Mouse (Mus musculus): ENCODE measurements at regions not wholly inside any gene's neighbourhood (a gene's known extent, or its start where the extent isn't known, plus 50 kb on each side); places are given as distances from the start of the nearest gene placed in this dataset.

DNA sequence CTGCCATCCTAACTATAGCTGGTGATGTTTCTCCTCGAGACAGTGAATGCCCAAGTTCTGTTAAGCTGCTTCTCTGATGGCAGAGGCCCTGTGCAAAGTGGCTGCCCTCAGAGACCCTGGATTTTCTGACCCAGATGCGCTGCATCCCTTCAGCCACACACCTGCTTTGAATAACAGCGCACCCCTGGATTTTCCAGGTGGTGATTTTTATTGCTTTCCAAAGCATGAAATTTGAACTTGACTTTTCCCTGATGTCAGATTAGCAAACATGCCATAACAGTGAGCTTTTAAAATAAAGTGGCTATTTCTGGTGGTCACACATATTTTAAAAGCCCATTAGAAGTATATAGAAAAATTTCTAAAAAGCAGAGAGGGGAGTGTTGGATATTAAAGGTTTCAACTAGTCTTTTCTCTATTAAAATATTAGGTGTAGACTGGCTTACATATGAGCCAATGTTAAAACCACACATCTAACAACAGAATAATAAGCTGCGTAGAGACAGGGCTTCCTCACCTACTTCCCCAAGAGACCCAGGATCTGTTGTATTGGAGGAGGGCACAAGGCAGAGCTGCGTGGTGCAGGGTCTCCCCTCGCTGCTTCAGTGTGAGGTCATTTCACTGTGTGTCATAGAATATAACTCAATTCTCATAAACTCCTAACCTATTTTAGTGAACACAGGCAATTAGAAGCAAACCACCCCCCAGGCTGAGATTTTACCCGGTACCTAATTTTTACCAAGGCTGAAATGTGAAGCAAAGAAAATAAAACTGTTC lies 280.3 kb downstream of the Ccdc91 start:
- no peak for DNase-seq

DNA sequence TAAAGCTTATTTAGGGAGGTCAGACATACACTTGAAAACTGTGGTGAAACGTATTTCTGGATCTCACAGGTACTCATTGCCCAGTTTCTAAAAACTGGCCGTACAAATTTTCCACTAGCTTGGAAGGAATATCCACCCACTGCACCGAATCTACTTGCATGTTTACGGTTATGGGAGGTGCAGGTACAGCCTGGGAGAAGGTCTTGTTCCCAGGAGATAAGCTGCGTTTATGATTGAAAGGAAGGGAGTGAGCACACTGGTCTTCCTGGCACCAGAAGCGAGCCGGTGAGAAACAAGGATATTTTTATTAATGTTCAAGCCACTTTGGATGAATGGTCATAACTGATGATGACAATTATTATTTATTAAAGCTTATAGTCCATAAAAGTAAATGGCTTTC lies 283.9 kb downstream of the Ccdc91 start:
- DNase-seq: no peak

GRCm38 (mm10) chr6:147760113-147760512 lies 284.5 kb downstream of the Ccdc91 start:
- peak; percentile 29 for DNase-seq

- peak; percentile 24 for DNase-seq
Observed at GRCm38 (mm10) chr6:147765241-147765640, 281.8 kb upstream of the Far2 start.

DNA sequence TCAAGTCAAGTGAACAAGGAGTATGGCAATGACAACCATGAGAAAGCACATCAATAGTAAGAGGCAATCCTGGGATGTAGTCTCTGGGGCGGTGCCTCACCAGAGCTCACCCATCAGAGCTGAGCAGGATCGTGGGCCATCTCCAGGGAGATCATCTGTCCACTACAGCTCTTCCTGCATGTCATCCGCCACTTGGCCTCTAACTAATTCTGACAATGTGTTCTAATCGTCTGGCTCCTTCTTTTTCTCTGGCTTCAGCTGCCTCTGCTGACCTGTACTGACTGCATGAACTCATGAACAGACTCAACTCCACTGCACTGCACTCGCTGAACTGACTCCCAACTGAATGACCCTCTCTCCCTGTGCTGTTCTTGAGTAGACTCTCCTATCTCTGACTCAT lies 277.9 kb upstream of the Far2 start:
- no peak for DNase-seq

DNA sequence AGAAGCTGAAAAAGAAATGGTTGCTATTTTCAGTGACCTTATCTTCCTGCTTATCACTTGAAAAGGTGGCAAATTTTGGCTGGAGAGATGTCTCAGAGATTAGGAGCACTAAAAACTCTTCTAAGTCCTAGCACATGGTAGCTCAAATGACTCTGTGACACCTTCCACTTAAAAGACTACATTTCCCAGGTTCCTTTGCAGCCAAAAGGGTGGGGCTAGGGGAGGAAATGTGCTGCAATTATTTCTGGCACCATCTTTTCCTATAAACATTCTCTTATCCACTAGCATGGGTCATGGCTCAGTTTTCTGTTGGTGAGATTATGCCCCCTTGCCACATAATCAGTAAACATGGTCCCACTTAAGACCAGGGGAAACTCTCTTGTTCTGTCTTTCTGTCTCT lies 277.0 kb upstream of the Far2 start:
- DNase-seq: no peak

- no peak for DNase-seq
Observed at GRCm38 (mm10) chr6:147771411-147771810, 275.6 kb upstream of the Far2 start.

- DNase-seq: no peak
Observed at GRCm38 (mm10) chr6:147773904-147774303, 273.2 kb upstream of the Far2 start.

- no peak for DNase-seq
Observed at GRCm38 (mm10) chr6:147774626-147775025, 272.4 kb upstream of the Far2 start.

GRCm38 (mm10) chr6:147779466-147779865 lies 267.6 kb upstream of the Far2 start:
- no peak for DNase-seq

GRCm38 (mm10) chr6:147784249-147784648 lies 262.8 kb upstream of the Far2 start:
- no peak for DNase-seq

GRCm38 (mm10) chr6:147784854-147785253 lies 262.2 kb upstream of the Far2 start:
- DNase-seq: no peak

DNA sequence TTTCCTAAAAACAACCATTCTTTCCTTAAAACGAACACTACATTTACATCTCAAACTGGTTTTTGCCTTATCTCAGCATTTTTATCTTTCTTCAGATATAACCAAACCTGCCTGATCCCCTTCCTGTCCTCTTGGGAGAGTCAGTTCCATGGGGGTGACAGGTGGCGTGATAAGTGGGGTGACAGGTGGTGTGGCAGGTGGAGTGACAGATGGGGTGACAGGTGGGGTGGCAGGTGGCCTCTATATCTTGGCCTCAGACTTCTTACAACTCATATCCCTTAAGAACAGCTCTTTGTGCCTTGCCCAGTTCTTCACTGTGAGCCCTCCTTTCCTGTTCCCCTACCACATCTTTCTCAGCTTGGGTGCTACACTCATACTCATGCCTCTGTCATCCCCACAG lies 259.0 kb upstream of the Far2 start:
- DNase-seq: no peak

GRCm38 (mm10) chr6:147789112-147789511 lies 257.9 kb upstream of the Far2 start:
- peak; percentile 56 for DNase-seq

- DNase-seq: no peak
Observed at GRCm38 (mm10) chr6:147793811-147794210, 253.2 kb upstream of the Far2 start.

DNA sequence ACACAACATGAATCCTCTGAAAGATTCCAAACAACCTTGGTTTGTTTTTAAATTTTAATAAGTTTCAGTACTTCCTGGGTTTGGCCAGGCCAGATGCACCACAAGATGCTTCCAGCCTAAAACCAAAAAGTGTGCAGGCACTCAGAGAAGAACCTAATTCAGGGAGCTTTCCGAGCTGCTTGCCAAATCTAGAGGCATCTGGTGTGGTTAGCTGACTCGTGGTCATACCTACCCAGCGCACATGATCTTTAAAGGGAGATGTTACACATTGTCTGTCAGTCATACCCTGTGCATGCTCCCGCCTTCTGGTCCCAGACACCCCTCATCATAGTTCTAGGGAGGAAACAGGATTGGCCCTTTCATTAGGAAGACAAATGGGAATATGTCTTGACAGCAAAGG lies 252.7 kb upstream of the Far2 start:
- DNase-seq: no peak

- no peak for DNase-seq
Observed at GRCm38 (mm10) chr6:147799009-147799727, 247.9 kb upstream of the Far2 start.

DNA sequence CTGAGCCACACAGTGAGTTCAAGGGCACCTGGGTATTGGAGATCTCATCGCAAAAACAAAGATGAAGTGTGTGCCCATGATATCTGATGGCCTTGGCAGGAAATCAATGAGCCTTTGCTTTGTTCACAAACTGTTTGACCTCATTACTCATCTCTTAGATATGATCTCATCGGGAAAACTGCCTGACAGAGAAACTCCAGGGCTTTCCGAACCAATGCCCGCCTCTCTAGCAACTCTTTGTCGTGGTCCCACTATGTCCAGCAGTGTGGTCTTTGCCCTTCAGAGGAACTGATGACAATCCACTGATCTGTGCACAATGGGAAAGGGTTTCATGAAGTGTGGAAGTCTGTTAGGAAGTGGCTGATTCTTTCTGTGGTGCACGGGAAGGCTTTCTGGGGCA lies 247.2 kb upstream of the Far2 start:
- peak; percentile 30 for DNase-seq

DNA sequence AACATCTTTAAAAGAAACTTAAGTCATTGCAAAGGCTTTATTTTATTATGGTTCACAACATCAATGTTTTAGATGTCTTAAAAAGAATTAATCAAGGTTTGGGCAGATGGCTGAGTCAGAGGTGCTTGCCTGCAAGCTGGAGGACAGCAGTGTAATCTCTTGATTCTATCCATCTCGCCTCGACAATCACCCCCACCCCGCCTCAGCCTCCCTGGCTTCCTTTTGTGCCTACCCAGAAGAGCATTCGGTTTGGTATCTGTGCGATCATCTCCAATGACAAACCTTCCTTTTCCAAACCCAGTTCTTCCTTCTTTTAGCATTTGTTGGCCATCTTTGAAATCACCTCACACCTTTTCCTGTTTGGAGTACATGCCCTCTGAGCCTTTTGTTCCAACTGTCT lies 246.2 kb upstream of the Far2 start:
- DNase-seq: peak; percentile 22

DNA sequence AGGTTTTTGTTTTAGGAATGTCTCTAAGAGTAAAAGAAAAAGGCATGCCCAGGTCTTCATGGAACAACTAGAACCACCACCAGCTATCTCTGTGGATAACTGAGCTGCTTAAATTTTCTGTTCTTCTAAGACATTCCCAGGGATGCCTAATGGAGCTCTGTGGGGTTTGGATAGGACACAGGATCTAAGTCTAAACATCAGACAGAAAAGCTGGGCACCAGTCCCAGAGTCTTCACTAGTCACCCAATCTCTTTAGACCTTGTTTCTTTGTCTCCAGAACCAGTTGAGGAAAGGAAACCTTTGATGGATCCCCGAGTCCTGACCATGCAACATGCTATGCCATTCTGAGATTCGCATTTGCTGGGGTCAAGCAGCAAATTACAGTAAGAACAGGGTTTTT lies 243.2 kb upstream of the Far2 start:
- no peak for DNase-seq

GRCm38 (mm10) chr6:147810710-147811109 lies 236.3 kb upstream of the Far2 start:
- DNase-seq: peak; percentile 88

- DNase-seq: no peak
Observed at GRCm38 (mm10) chr6:147816861-147817260, 230.2 kb upstream of the Far2 start.

DNA sequence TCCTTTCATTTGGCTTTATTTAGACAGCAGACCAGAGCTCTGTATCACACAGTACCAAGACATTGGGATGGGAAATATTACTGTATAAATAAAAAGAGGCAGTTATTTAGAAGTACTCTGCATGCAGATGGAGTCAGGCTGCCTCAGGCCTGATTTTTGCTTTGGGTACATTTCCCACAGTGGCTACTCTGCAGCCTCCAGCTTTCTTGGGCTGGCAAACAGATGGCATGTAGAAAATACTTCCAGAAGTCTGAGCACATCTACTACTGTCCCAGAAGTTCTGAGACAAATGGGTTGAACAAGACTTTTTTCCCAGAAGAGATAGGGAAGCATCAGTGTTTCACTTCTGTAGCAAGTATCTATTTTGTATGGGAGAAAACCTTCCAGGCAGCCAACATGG lies 229.8 kb upstream of the Far2 start:
- DNase-seq: no peak

GRCm38 (mm10) chr6:147822215-147822614 lies 224.8 kb upstream of the Far2 start:
- no peak for DNase-seq
